Mouse (Mus musculus): ENCODE results near the gene Nob1. TPM values are rescaled to one million over a fixed set of nuclear protein-coding genes. Genes with fewer than 3 reads are reported as not detected.

Nob1 gene
- polyA plus RNA-seq, 1 experiment from 2014 or later, result 92.9 TPM

DNA sequence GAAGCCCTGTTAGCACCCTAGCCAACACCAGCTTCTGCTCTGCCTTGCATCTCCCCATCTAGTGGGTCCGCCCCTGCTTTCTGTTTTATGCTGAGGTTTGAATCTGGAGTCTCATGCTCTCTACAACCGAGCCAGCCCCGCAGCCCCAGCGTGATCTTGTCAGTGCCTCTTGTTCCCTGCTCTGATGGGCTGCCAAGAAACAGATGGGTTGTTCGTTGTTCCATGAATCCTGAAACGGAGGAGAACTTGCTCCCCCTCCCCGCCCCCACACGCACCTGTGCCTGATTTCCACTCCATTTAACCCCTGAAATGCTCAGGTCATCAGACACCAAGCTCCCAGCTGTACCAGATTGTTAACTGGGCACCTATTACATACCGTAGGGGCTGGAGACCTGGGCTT lies 25.4 kb downstream of the Nob1 start:
- H3K27ac ChIP-seq (ENCODE audit: low read depth, low read length), result no peak overlapping the region
- no peak for DNase-seq (ENCODE audit: low spot score)
- no peak overlapping the region for H3K9ac ChIP-seq (ENCODE audit: low read depth, low read length)
- H3K4me3 ChIP-seq (ENCODE audit: low read depth, low read length), result no peak overlapping the region
- no peak for ATAC-seq (replicated peaks; ENCODE audit: low FRiP score)
- peaks cover 12% of the 10 kb centered on the region for H3K4me1 ChIP-seq (replicated peaks; ENCODE audit: control insufficient read depth, insufficient read depth, low read length)
- no peak overlapping the region for H3K4me2 ChIP-seq
- WGBS, result 44% methylated on average over 9 of the region's 9 CpGs
- no peaks in the 10 kb centered on the region for H3K36me3 ChIP-seq (ENCODE audit: control insufficient read depth, insufficient read depth, low read length)
- H3K27me3 ChIP-seq (replicated peaks; ENCODE audit: control insufficient read depth, insufficient read depth, low read length), result no peaks in the 10 kb centered on the region
- H3K9me3 ChIP-seq (ENCODE audit: control insufficient read depth, low read length), result no peaks in the 10 kb centered on the region

DNA sequence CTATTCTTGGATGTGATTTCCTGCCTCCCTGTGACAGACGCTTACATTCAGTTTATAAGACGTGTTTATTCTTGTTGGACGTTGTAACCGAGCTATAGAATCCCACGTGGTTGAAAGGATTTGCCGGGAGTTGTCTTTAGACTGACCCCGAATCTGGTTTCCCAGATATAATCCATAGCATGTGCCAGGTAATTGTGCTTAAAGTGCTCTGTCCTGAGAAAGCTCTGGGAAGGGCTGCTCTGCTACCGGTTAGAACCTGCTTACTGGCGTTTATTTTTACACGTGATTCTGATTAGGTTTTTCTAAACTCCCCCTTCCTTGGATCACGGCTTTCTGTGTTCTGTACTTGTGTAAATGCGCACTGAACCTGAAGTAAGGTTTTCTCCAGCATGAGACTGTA lies 27.2 kb downstream of the Nob1 start:
- H3K36me3 ChIP-seq (ENCODE audit: control insufficient read depth, insufficient read depth, low read length), result no peaks in the 10 kb centered on the region
- 71% methylated on average over 12 of the region's 12 CpGs for WGBS
- 0 out of 2 replicates have a peak, but pooled peaks cover 3% of the 10 kb centered on the region for H3K4me1 ChIP-seq (replicated peaks; ENCODE audit: control insufficient read depth, insufficient read depth, low read length)
- H3K27me3 ChIP-seq (replicated peaks; ENCODE audit: control insufficient read depth, insufficient read depth, low read length), result no peaks in the 10 kb centered on the region
- no peak overlapping the region for H3K27ac ChIP-seq (ENCODE audit: low read depth, low read length)
- no peak for DNase-seq (ENCODE audit: low spot score)
- no peak overlapping the region for H3K9ac ChIP-seq (ENCODE audit: low read depth, low read length)
- H3K9me3 ChIP-seq (ENCODE audit: control insufficient read depth, low read length), result no peaks in the 10 kb centered on the region
- ATAC-seq (replicated peaks; ENCODE audit: low FRiP score), result no peak
- H3K4me2 ChIP-seq, result no peak overlapping the region
- no peak overlapping the region for H3K4me3 ChIP-seq (ENCODE audit: low read depth, low read length)

- Histone ChIP-seq H3K4me1 (replicated peaks; ENCODE audit: control insufficient read depth, insufficient read depth, low read length) (no peaks in the 10 kb centered on the region), H3K4me3 (ENCODE audit: low read depth, low read length) (no peak overlapping the region), H3K27ac (ENCODE audit: low read depth, low read length) (no peak overlapping the region), H3K27me3 (replicated peaks; ENCODE audit: control insufficient read depth, insufficient read depth, low read length) (no peaks in the 10 kb centered on the region), H3K4me2 (no peak overlapping the region), H3K36me3 (ENCODE audit: control insufficient read depth, insufficient read depth, low read length) (no peaks in the 10 kb centered on the region), H3K9me3 (ENCODE audit: control insufficient read depth, low read length) (no peaks in the 10 kb centered on the region), H3K9ac (ENCODE audit: low read depth, low read length) (no peak overlapping the region)
- ATAC-seq (replicated peaks; ENCODE audit: low FRiP score) (no peak), DNase-seq (ENCODE audit: low spot score) (no peak)
- WGBS, result 87% methylated on average over 10 of the region's 10 CpGs
Measured at GRCm38 (mm10) chr8:107396106-107396670, 28.7 kb downstream of the Nob1 start.

- H3K27me3 ChIP-seq (replicated peaks; ENCODE audit: control insufficient read depth, insufficient read depth, low read length), result no peaks in the 10 kb centered on the region
- no peak for ATAC-seq (replicated peaks; ENCODE audit: low FRiP score)
Measured at GRCm38 (mm10) chr8:107395397-107395796, 29.5 kb downstream of the Nob1 start.

DNA sequence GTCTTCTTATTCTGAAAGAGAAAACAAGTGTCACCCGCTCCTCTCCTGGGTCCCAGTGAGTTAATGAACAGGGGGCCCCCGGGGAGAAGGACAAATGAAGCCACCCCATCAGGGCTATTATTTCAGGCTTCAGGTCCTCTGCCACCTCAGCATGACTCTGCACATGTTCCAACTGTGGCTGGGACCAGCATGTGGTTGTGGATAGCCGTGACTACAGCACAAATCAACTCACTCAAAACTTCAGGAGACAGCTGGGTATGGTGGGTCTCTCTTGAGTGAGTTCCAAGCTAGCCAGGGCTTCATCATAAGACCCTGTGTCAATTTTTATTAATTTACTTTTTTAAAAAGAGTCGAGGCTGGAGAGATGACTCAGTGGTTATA lies 33.7 kb downstream of the Nob1 start:
- no peaks in the 10 kb centered on the region for H3K9me3 ChIP-seq (ENCODE audit: control insufficient read depth, low read length)
- 58% methylated on average over 4 of the region's 4 CpGs for WGBS
- no peak for ATAC-seq (replicated peaks; ENCODE audit: low FRiP score)

More at GRCm38 (mm10) chr8:107395397-107395796, 29.5 kb downstream of the Nob1 start:
- no peak for DNase-seq (ENCODE audit: low spot score)
- Histone ChIP-seq H3K4me2 (no peak overlapping the region), H3K27ac (ENCODE audit: low read depth, low read length) (no peak overlapping the region), H3K9me3 (ENCODE audit: control insufficient read depth, low read length) (no peaks in the 10 kb centered on the region), H3K36me3 (ENCODE audit: control insufficient read depth, insufficient read depth, low read length) (no peaks in the 10 kb centered on the region), H3K4me1 (replicated peaks; ENCODE audit: control insufficient read depth, insufficient read depth, low read length) (no peaks in the 10 kb centered on the region), H3K4me3 (ENCODE audit: low read depth, low read length) (no peak overlapping the region), H3K9ac (ENCODE audit: low read depth, low read length) (no peak overlapping the region)

GRCm38 (mm10) chr8:107390476-107391135 lies 34.2 kb downstream of the Nob1 start:
- DNase-seq (ENCODE audit: low spot score), result no peak
- Histone ChIP-seq H3K27me3 (replicated peaks; ENCODE audit: control insufficient read depth, insufficient read depth, low read length) (no peaks in the 10 kb centered on the region), H3K4me1 (replicated peaks; ENCODE audit: control insufficient read depth, insufficient read depth, low read length) (no peaks in the 10 kb centered on the region), H3K4me3 (ENCODE audit: low read depth, low read length) (no peak overlapping the region), H3K9me3 (ENCODE audit: control insufficient read depth, low read length) (no peaks in the 10 kb centered on the region), H3K27ac (ENCODE audit: low read depth, low read length) (no peak overlapping the region), H3K9ac (ENCODE audit: low read depth, low read length) (no peak overlapping the region), H3K4me2 (no peak overlapping the region), H3K36me3 (ENCODE audit: control insufficient read depth, insufficient read depth, low read length) (no peaks in the 10 kb centered on the region)
- WGBS, result 89% methylated on average over 16 of the region's 16 CpGs
- ATAC-seq (replicated peaks; ENCODE audit: low FRiP score), result no peak

More for the DNA sequence above, 33.7 kb downstream of the Nob1 start:
- no peak overlapping the region for H3K9ac ChIP-seq (ENCODE audit: low read depth, low read length)
- no peak for DNase-seq (ENCODE audit: low spot score)
- H3K27me3 ChIP-seq (replicated peaks; ENCODE audit: control insufficient read depth, insufficient read depth, low read length), result no peaks in the 10 kb centered on the region
- H3K27ac ChIP-seq (ENCODE audit: low read depth, low read length), result no peak overlapping the region
- no peaks in the 10 kb centered on the region for H3K4me1 ChIP-seq (replicated peaks; ENCODE audit: control insufficient read depth, insufficient read depth, low read length)
- no peaks in the 10 kb centered on the region for H3K36me3 ChIP-seq (ENCODE audit: control insufficient read depth, insufficient read depth, low read length)
- no peak overlapping the region for H3K4me2 ChIP-seq
- H3K4me3 ChIP-seq (ENCODE audit: low read depth, low read length), result no peak overlapping the region

GRCm38 (mm10) chr8:107389557-107389956 lies 35.3 kb downstream of the Nob1 start:
- Histone ChIP-seq H3K9me3 (ENCODE audit: control insufficient read depth, low read length) (no peaks in the 10 kb centered on the region), H3K27me3 (replicated peaks; ENCODE audit: control insufficient read depth, insufficient read depth, low read length) (no peaks in the 10 kb centered on the region), H3K9ac (ENCODE audit: low read depth, low read length) (no peak overlapping the region), H3K4me2 (no peak overlapping the region), H3K4me3 (ENCODE audit: low read depth, low read length) (no peak overlapping the region), H3K4me1 (replicated peaks; ENCODE audit: control insufficient read depth, insufficient read depth, low read length) (no peaks in the 10 kb centered on the region), H3K36me3 (ENCODE audit: control insufficient read depth, insufficient read depth, low read length) (no peaks in the 10 kb centered on the region), H3K27ac (ENCODE audit: low read depth, low read length) (no peak overlapping the region)
- ATAC-seq (replicated peaks; ENCODE audit: low FRiP score), result no peak
- DNase-seq (ENCODE audit: low spot score), result no peak
- 82% methylated on average over 8 of the region's 8 CpGs for WGBS

GRCm38 (mm10) chr8:107387861-107388260 lies 37.0 kb downstream of the Nob1 start:
- no peak for DNase-seq (ENCODE audit: low spot score)
- no peaks in the 10 kb centered on the region for H3K9me3 ChIP-seq (ENCODE audit: control insufficient read depth, low read length)
- no peak overlapping the region for H3K9ac ChIP-seq (ENCODE audit: low read depth, low read length)
- no peaks in the 10 kb centered on the region for H3K4me1 ChIP-seq (replicated peaks; ENCODE audit: control insufficient read depth, insufficient read depth, low read length)
- no peaks in the 10 kb centered on the region for H3K27me3 ChIP-seq (replicated peaks; ENCODE audit: control insufficient read depth, insufficient read depth, low read length)
- no peak overlapping the region for H3K4me3 ChIP-seq (ENCODE audit: low read depth, low read length)
- H3K27ac ChIP-seq (ENCODE audit: low read depth, low read length), result no peak overlapping the region
- no peaks in the 10 kb centered on the region for H3K36me3 ChIP-seq (ENCODE audit: control insufficient read depth, insufficient read depth, low read length)
- no peak overlapping the region for H3K4me2 ChIP-seq
- no peak for ATAC-seq (replicated peaks; ENCODE audit: low FRiP score)
- WGBS, result 69% methylated on average over 5 of the region's 5 CpGs

DNA sequence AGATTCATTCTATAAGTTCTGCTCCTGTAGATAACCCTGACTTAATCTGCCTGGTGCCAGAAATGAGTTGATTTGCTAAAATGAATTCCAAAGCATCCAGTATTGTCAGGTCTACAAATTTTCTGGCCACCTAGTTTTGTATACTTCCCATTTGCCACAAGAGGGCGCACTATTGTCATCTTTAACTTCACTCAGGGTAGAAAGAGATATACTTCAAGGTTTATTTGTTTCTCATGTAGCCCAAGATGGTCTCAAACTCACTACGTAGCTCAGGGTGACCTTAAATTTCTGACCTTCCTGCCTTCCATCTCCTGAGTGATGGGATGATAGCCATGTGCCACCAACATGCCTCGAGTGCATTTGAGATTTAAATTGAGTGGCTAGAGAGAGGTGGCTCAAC lies 38.2 kb downstream of the Nob1 start:
- Histone ChIP-seq H3K27ac (ENCODE audit: low read depth, low read length) (no peak overlapping the region), H3K36me3 (ENCODE audit: control insufficient read depth, insufficient read depth, low read length) (no peaks in the 10 kb centered on the region), H3K4me3 (ENCODE audit: low read depth, low read length) (no peak overlapping the region), H3K9ac (ENCODE audit: low read depth, low read length) (no peak overlapping the region), H3K4me1 (replicated peaks; ENCODE audit: control insufficient read depth, insufficient read depth, low read length) (no peaks in the 10 kb centered on the region), H3K4me2 (no peak overlapping the region), H3K27me3 (replicated peaks; ENCODE audit: control insufficient read depth, insufficient read depth, low read length) (no peaks in the 10 kb centered on the region), H3K9me3 (ENCODE audit: control insufficient read depth, low read length) (no peaks in the 10 kb centered on the region)
- peak; percentile 38 for DNase-seq (ENCODE audit: low spot score)
- ATAC-seq (replicated peaks; ENCODE audit: low FRiP score), result no peak; the same call in 1 of the 2 replicates
- 28% methylated on average over 3 of the region's 3 CpGs for WGBS
